Mouse (Mus musculus) G1E (cell line): Measurements from ENCODE around the gene Arnt.

Experiments used
- CTCF ChIP-seq: IDR thresholded peaks from 2 replicates; pipeline ENCODE4 v1.5.1; 2012; ENCODE audit warnings: low read depth, low read length, inconsistent platforms, mixed read lengths
- POLR2AphosphoS5 ChIP-seq: IDR thresholded peaks from 2 replicates; pipeline ENCODE4 v1.6.1; 2012; ENCODE audit warnings: low read depth, low read length, inconsistent platforms; ENCODE audit not compliant: insufficient replicate concordance

DNA sequence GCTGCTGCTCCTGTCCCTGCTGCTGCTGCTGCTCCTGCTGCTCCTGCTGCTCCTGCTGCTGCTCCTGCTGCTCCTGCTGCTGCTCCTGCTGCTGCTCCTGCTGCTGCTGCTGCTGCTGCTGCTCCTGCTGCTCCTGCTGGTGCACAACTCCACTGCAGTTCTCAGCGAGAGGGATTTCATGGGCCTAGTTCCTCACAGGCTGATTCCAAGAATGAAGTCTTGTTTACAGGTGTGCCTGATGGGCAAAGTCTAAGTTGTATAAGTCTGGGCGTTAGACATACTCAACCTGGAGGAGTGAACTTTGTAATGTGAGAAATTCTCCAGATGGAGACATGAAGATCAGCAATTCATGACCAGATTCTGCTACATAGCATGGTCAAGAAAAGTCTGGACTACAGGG, 90.5 kb downstream of the Arnt start:
- TF ChIP-seq CTCF (no peak), POLR2AphosphoS5 (no peak)
